Mouse (Mus musculus) kidney, adult 2 months (tissue): Measurements from ENCODE around the gene Ptgfr.

Source experiments
- CTCF ChIP-seq: fragments of 200-500 bp; conservative IDR thresholded peaks from 2 replicates; pipeline ENCODE4 v1.5.1; 2011; ENCODE audit warnings: low read depth, mild to moderate bottlenecking, control low read depth, low read length, moderate library complexity, mixed read lengths; ENCODE audit not compliant: insufficient read depth, insufficient read length
- POLR2A ChIP-seq: fragments of 200-500 bp; IDR thresholded peaks from one replicate; pipeline ENCODE4 v1.6.1; 2011; ENCODE audit warnings: low read depth, low read length, control low read depth

DNA sequence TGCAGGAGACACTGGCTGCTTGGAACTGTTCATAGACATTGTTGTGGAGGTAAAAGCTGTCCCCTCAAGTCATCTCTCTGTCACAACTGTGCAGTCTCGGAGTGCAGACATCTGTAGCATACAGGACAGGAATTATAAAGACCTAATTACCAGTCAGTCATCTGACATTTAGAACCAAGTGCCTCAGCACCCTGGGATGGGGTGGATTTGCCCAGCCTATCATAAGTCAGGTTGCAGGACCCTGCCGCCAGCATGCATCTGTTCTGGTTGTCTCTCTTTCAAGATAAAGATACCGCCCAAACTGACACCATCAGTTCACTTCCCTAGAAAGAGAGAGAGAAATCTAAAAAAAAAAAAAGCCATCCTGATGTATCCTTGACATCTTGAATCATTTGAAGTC lies 1.6 kb downstream of the Ptgfr start:
- TF ChIP-seq POLR2A (no peak), CTCF (no peak)
